Mouse (Mus musculus) small intestine, adult 2 months (tissue): ENCODE results near the gene Btg2.

ENCODE experiments used
- CTCF ChIP-seq: fragments of 200-500 bp; IDR thresholded peaks from 2 replicates; pipeline ENCODE4 v1.5.1; 2012; ENCODE audit warnings: low read depth, mild to moderate bottlenecking, control low read depth, inconsistent platforms, low read length, moderate library complexity, mixed read lengths; ENCODE audit not compliant: insufficient replicate concordance, insufficient read length; ENCODE audit errors: extremely low read depth
- POLR2A ChIP-seq: fragments of 200-500 bp; IDR thresholded peaks from 2 replicates; pipeline ENCODE4 v1.6.1; 2012; ENCODE audit warnings: low read depth, mild to moderate bottlenecking, control low read depth, inconsistent platforms, low read length, moderate library complexity

- TF ChIP-seq POLR2A, result no peak
- TF ChIP-seq CTCF, result no peak
Observed at GRCm38 (mm10) chr1:134055058-134055457, 23.9 kb downstream of the Btg2 start.
